Mouse (Mus musculus): ENCODE measurements at regions not wholly inside any gene's neighbourhood (a gene's known extent, or its start where the extent isn't known, plus 50 kb on each side); places are given as distances from the start of the nearest gene placed in this dataset.

- no peaks in the 10 kb centered on the region for H3K36me3 ChIP-seq
- WGBS = 87% methylated on average over 5 of the region's 5 CpGs
Observed at GRCm38 (mm10) chr8:116403366-116403765, 101.4 kb upstream of the Dynlrb2 start.

GRCm38 (mm10) chr8:116399452-116399851 lies 105.3 kb upstream of the Dynlrb2 start:
- H3K4me1 ChIP-seq = no peaks in the 10 kb centered on the region
- no peaks in the 10 kb centered on the region for H3K9me3 ChIP-seq (replicated peaks)
- no peaks in the 10 kb centered on the region for H3K36me3 ChIP-seq
- WGBS = 76% methylated on average over 2 of the region's 2 CpGs
- no peaks in the 10 kb centered on the region for H3K27me3 ChIP-seq (ENCODE audit: low read depth, poor library complexity, severe bottlenecking)
- DNase-seq (ENCODE audit: low spot score) = no peak
- H3K4me3 ChIP-seq = no peak overlapping the region
- H3K27ac ChIP-seq (replicated peaks) = no peak overlapping the region

More at GRCm38 (mm10) chr8:116403366-116403765, 101.4 kb upstream of the Dynlrb2 start:
- Histone ChIP-seq H3K27ac (replicated peaks) (no peak overlapping the region), H3K4me1 (no peaks in the 10 kb centered on the region), H3K4me3 (no peak overlapping the region), H3K27me3 (ENCODE audit: low read depth, poor library complexity, severe bottlenecking) (no peaks in the 10 kb centered on the region), H3K9me3 (replicated peaks) (no peaks in the 10 kb centered on the region)
- no peak for DNase-seq (ENCODE audit: low spot score)

- no peaks in the 10 kb centered on the region for H3K4me1 ChIP-seq
- no peak overlapping the region for H3K4me3 ChIP-seq
- H3K36me3 ChIP-seq = no peaks in the 10 kb centered on the region
- 82% methylated on average over 11 of the region's 11 CpGs for WGBS
- no peaks in the 10 kb centered on the region for H3K27me3 ChIP-seq (ENCODE audit: low read depth, poor library complexity, severe bottlenecking)
- no peak for DNase-seq (ENCODE audit: low spot score)
- no peak overlapping the region for H3K27ac ChIP-seq (replicated peaks)
- H3K9me3 ChIP-seq (replicated peaks) = no peaks in the 10 kb centered on the region
Observed at GRCm38 (mm10) chr8:116398565-116399205, 106.1 kb upstream of the Dynlrb2 start.

- Histone ChIP-seq H3K4me1 (peaks cover 5% of the 10 kb centered on the region), H3K27me3 (ENCODE audit: low read depth, poor library complexity, severe bottlenecking) (no peaks in the 10 kb centered on the region), H3K27ac (replicated peaks) (no peak overlapping the region), H3K4me3 (no peak overlapping the region), H3K36me3 (no peaks in the 10 kb centered on the region), H3K9me3 (replicated peaks) (no peaks in the 10 kb centered on the region)
- WGBS = 95% methylated on average over 23 of the region's 23 CpGs
- no peak for DNase-seq (ENCODE audit: low spot score)
Observed at GRCm38 (mm10) chr8:116385193-116385955, 119.4 kb upstream of the Dynlrb2 start.

- H3K36me3 ChIP-seq = no peaks in the 10 kb centered on the region
- H3K27me3 ChIP-seq (ENCODE audit: low read depth, poor library complexity, severe bottlenecking) = no peaks in the 10 kb centered on the region
- WGBS = 88% methylated on average over 15 of the region's 15 CpGs
- H3K4me3 ChIP-seq = no peak overlapping the region
- H3K9me3 ChIP-seq (replicated peaks) = no peaks in the 10 kb centered on the region
- H3K27ac ChIP-seq (replicated peaks) = 0 out of 2 replicates have a peak overlapping the region, but pooled peaks have one; percentile 23
- H3K4me1 ChIP-seq = peaks cover 5% of the 10 kb centered on the region
- DNase-seq (ENCODE audit: low spot score) = no peak
Observed at GRCm38 (mm10) chr8:116384418-116385089, 120.2 kb upstream of the Dynlrb2 start.

- 51% methylated on average over 13 of the region's 14 CpGs for WGBS
- no peaks in the 10 kb centered on the region for H3K27me3 ChIP-seq (ENCODE audit: low read depth, poor library complexity, severe bottlenecking)
Observed at GRCm38 (mm10) chr8:116383495-116384417, 121.0 kb upstream of the Dynlrb2 start.

GRCm38 (mm10) chr8:116383036-116383435 lies 121.7 kb upstream of the Dynlrb2 start:
- H3K36me3 ChIP-seq = no peaks in the 10 kb centered on the region
- no peaks in the 10 kb centered on the region for H3K27me3 ChIP-seq (ENCODE audit: low read depth, poor library complexity, severe bottlenecking)
- WGBS = 91% methylated on average over 8 of the region's 8 CpGs
- H3K9me3 ChIP-seq (replicated peaks) = no peaks in the 10 kb centered on the region
- H3K4me3 ChIP-seq = no peak overlapping the region
- H3K27ac ChIP-seq (replicated peaks) = no peak overlapping the region
- peaks cover 5% of the 10 kb centered on the region for H3K4me1 ChIP-seq
- DNase-seq (ENCODE audit: low spot score) = no peak

More at GRCm38 (mm10) chr8:116383495-116384417, 121.0 kb upstream of the Dynlrb2 start:
- Histone ChIP-seq H3K4me1 (peaks cover 5% of the 10 kb centered on the region), H3K27ac (replicated peaks) (0 out of 2 replicates have a peak overlapping the region, but pooled peaks have one; percentile 23), H3K36me3 (no peaks in the 10 kb centered on the region), H3K4me3 (no peak overlapping the region), H3K9me3 (replicated peaks) (no peaks in the 10 kb centered on the region)
- DNase-seq (ENCODE audit: low spot score) = no peak

- DNase-seq (ENCODE audit: low spot score) = no peak
- Histone ChIP-seq H3K4me1 (peaks cover 5% of the 10 kb centered on the region), H3K27ac (replicated peaks) (no peak overlapping the region)
Observed at GRCm38 (mm10) chr8:116380601-116381000, 124.2 kb upstream of the Dynlrb2 start.

GRCm38 (mm10) chr8:116379851-116380250 lies 124.9 kb upstream of the Dynlrb2 start:
- no peaks in the 10 kb centered on the region for H3K9me3 ChIP-seq (replicated peaks)
- H3K27ac ChIP-seq (replicated peaks) = 0 out of 2 replicates have a peak overlapping the region, but pooled peaks have one; percentile 9
- WGBS = 86% methylated on average over 3 of the region's 3 CpGs
- peaks cover 5% of the 10 kb centered on the region for H3K4me1 ChIP-seq
- H3K27me3 ChIP-seq (ENCODE audit: low read depth, poor library complexity, severe bottlenecking) = no peaks in the 10 kb centered on the region
- H3K4me3 ChIP-seq = no peak overlapping the region
- DNase-seq (ENCODE audit: low spot score) = no peak
- no peaks in the 10 kb centered on the region for H3K36me3 ChIP-seq

More at GRCm38 (mm10) chr8:116380601-116381000, 124.2 kb upstream of the Dynlrb2 start:
- 92% methylated on average over 4 of the region's 4 CpGs for WGBS
- H3K36me3 ChIP-seq = no peaks in the 10 kb centered on the region
- H3K4me3 ChIP-seq = no peak overlapping the region
- no peaks in the 10 kb centered on the region for H3K27me3 ChIP-seq (ENCODE audit: low read depth, poor library complexity, severe bottlenecking)
- no peaks in the 10 kb centered on the region for H3K9me3 ChIP-seq (replicated peaks)

GRCm38 (mm10) chr8:116375758-116376157 lies 129.0 kb upstream of the Dynlrb2 start:
- Histone ChIP-seq H3K4me3 (no peak overlapping the region), H3K27me3 (ENCODE audit: low read depth, poor library complexity, severe bottlenecking) (no peaks in the 10 kb centered on the region), H3K9me3 (replicated peaks) (no peaks in the 10 kb centered on the region), H3K4me1 (peaks cover 19% of the 10 kb centered on the region), H3K27ac (replicated peaks) (no peak overlapping the region), H3K36me3 (no peaks in the 10 kb centered on the region)
- no peak for DNase-seq (ENCODE audit: low spot score)
- WGBS = 92% methylated on average over 5 of the region's 5 CpGs

- Histone ChIP-seq H3K4me3 (no peak overlapping the region), H3K27ac (replicated peaks) (no peak overlapping the region), H3K36me3 (no peaks in the 10 kb centered on the region), H3K4me1 (peaks cover 41% of the 10 kb centered on the region), H3K9me3 (replicated peaks) (no peaks in the 10 kb centered on the region), H3K27me3 (ENCODE audit: low read depth, poor library complexity, severe bottlenecking) (no peaks in the 10 kb centered on the region)
- DNase-seq (ENCODE audit: low spot score) = no peak
- WGBS = 85% methylated on average over 4 of the region's 4 CpGs
Observed at GRCm38 (mm10) chr8:116373063-116373462, 131.7 kb upstream of the Dynlrb2 start.

- Histone ChIP-seq H3K9me3 (replicated peaks) (no peaks in the 10 kb centered on the region), H3K27me3 (ENCODE audit: low read depth, poor library complexity, severe bottlenecking) (no peaks in the 10 kb centered on the region), H3K4me3 (no peak overlapping the region), H3K36me3 (no peaks in the 10 kb centered on the region), H3K4me1 (peaks cover 46% of the 10 kb centered on the region), H3K27ac (replicated peaks) (no peak overlapping the region)
- no peak for DNase-seq (ENCODE audit: low spot score)
- WGBS = 74% methylated on average over 3 of the region's 3 CpGs
Observed at GRCm38 (mm10) chr8:116372574-116372973, 132.2 kb upstream of the Dynlrb2 start.
